23 mouse cellular contexts compared by ENCODE assay signal in the genomic region with DNA sequence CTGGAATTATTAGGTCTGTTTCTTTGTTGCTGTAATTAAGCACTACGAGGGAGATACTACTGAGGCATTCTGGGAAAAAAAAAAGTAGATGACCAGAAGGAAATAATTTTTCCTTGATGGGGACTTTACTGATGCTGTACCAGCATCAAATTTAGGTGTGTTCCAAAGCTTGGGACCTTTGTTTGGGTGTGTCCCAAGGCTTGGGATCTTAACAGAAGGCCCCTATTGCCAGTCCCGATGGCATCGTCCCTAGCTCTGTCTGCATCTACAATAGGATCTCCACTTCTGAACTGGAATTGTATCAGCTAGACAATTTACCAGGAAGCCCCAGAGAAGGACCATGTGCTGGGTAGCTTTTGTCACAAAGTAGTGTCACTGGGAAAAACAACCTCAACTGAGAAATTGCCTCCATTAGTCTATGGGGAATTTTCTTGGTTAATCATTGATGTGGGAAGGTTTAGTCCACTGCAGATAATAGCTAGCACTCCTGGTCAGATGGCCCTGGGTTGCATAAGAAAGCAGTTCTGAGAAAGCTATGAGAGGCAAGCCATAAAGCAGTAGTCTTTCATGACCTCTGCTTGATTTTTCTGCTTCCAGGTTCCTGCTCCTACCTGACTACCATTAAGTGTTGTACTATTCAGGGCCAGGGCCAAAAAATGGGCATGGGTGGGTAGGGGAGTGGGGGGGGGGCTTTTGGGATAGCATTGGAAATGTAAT.
"Had no signal": no experiment of that assay in that cellular context is flagged by ENCODE, and none has a peak within 500 bp of the region (broad histone marks: within the 10 kb centered on the region; RNA-seq: fewer than 3 reads in every experiment).

No protein-coding gene starts in this region.

- H3K4me3 ChIP-seq: heart, adult 2 months; heart, embryonic 13.5 days; heart, embryonic 15.5 days; hindbrain, embryonic 12.5 days; left cerebral cortex, adult 2 months; limb, embryonic 10.5 days; limb, embryonic 12.5 days; liver, embryonic 13.5 days had no signal

- H3K4me1 ChIP-seq: heart, embryonic 15.5 days; hindbrain, embryonic 12.5 days; limb, embryonic 10.5 days; limb, embryonic 12.5 days; liver, embryonic 13.5 days had no signal

- H3K4me2 ChIP-seq: heart, embryonic 11.5 days; heart, embryonic 13.5 days; heart, embryonic 15.5 days; hindbrain, embryonic 12.5 days; hindbrain, embryonic 14.5 days; limb, embryonic 12.5 days; liver, embryonic 11.5 days; liver, embryonic 13.5 days had no signal

- ATAC-seq: inflammation-experienced regulatory T-cells, adult 6 months had no signal

- H3K27me3 ChIP-seq: heart, embryonic 13.5 days; heart, embryonic 15.5 days; hindbrain, embryonic 12.5 days; limb, embryonic 12.5 days; liver, embryonic 13.5 days had no signal

- H3K9ac ChIP-seq: heart, embryonic 13.5 days; heart, embryonic 15.5 days; hindbrain, embryonic 12.5 days; hindbrain, embryonic 14.5 days; limb, embryonic 12.5 days; liver, embryonic 13.5 days had no signal

- H3K9me3 ChIP-seq: heart, embryonic 13.5 days; heart, embryonic 15.5 days; hindbrain, embryonic 12.5 days; limb, embryonic 10.5 days; limb, embryonic 12.5 days; liver, embryonic 13.5 days had no signal

- DNase-seq: gastrocnemius, postnatal 14 days; gastrocnemius, postnatal 36 days; heart, adult 11 months; heart, adult 2 months; heart, postnatal 14 days; heart, postnatal 36 days; kidney, adult 18-20 months; kidney, adult 8-10 months; kidney, postnatal 10 days; kidney, postnatal 25 days; kidney, postnatal 4 days; liver; liver, embryonic 13.5 days had no signal

- H3K27ac ChIP-seq: heart, adult 2 months; heart, embryonic 13.5 days; heart, embryonic 15.5 days; hindbrain, embryonic 12.5 days; hindbrain, embryonic 14.5 days; left cerebral cortex, adult 2 months; limb, embryonic 10.5 days; limb, embryonic 12.5 days; liver, embryonic 13.5 days had no signal

- H3K36me3 ChIP-seq: heart, embryonic 13.5 days; heart, embryonic 15.5 days; hindbrain, embryonic 12.5 days; limb, embryonic 10.5 days; limb, embryonic 12.5 days; liver, embryonic 13.5 days had no signal
